Mouse (Mus musculus): ENCODE data around the gene Gabrq. TPM values are rescaled to one million over a fixed set of nuclear protein-coding genes. Genes with fewer than 3 reads are reported as not detected.
A peak's percentile ranks its signal among the peaks of the same experiment; 100 is the strongest.

Gene Gabrq
- total RNA-seq (2014; fragmentation: Nextera tagmentation) (not detected in 2 replicates), total RNA-seq (2017) (not detected in 2 replicates)

GRCm38 (mm10) chrX:72824776-72825588 is at the start of gene Gabrq:
Gene Gabrq, plus strand, starts transcription at chrX:72825178.
- peak; percentile 56 for ATAC-seq (replicated peaks; ENCODE audit: poor library complexity, severe bottlenecking)

GRCm38 (mm10) chrX:72788773-72789557 is 36.0 kb upstream of the Gabrq start:
- no peak for ATAC-seq (replicated peaks; ENCODE audit: poor library complexity, severe bottlenecking)

- no peak for ATAC-seq (replicated peaks; ENCODE audit: poor library complexity, severe bottlenecking)
Observed at GRCm38 (mm10) chrX:72789558-72789871, 35.5 kb upstream of the Gabrq start.

- peak; percentile 53 for ATAC-seq (replicated peaks; ENCODE audit: poor library complexity, severe bottlenecking)
Observed at GRCm38 (mm10) chrX:72819594-72819993, 5.4 kb upstream of the Gabrq start.

GRCm38 (mm10) chrX:72823310-72823709 is 1.7 kb upstream of the Gabrq start:
- no peak for ATAC-seq (replicated peaks; ENCODE audit: poor library complexity, severe bottlenecking)

- ATAC-seq (replicated peaks; ENCODE audit: poor library complexity, severe bottlenecking): no peak
Observed at GRCm38 (mm10) chrX:72825589-72825905, 569 bp downstream of the Gabrq start.

Other genes starting within 250 kb of the Gabrq start
- not detected in 2 replicates for gene Gabra3, start 168.3 kb upstream of the Gabrq start, total RNA-seq (2014; fragmentation: Nextera tagmentation)
- gene Gabra3, start 168.3 kb upstream of the Gabrq start, total RNA-seq (2017): not detected in 2 replicates
- gene Cetn2, start 93.2 kb downstream of the Gabrq start, total RNA-seq (2014; fragmentation: Nextera tagmentation): 52.3 and 71.4 TPM in 2 replicates
- 93.3 and 127 TPM in 2 replicates for gene Cetn2, start 93.2 kb downstream of the Gabrq start, total RNA-seq (2017)
- 12.4 and 20.2 TPM in 2 replicates for gene Nsdhl, start 93.4 kb downstream of the Gabrq start, total RNA-seq (2014; fragmentation: Nextera tagmentation)
- 15.2 and 17.9 TPM in 2 replicates for gene Nsdhl, start 93.4 kb downstream of the Gabrq start, total RNA-seq (2017)
- gene Zfp185, start 162.2 kb downstream of the Gabrq start, total RNA-seq (2014; fragmentation: Nextera tagmentation): not detected in 2 replicates
- not detected in 2 replicates for gene Zfp185, start 162.2 kb downstream of the Gabrq start, total RNA-seq (2017)
- not detected in 2 replicates for gene Pnma5, start 211.9 kb downstream of the Gabrq start, total RNA-seq (2014; fragmentation: Nextera tagmentation)
- not detected in 2 replicates for gene Pnma5, start 211.9 kb downstream of the Gabrq start, total RNA-seq (2017)
- not detected in 2 replicates for gene Pnma3, start 239.6 kb downstream of the Gabrq start, total RNA-seq (2014; fragmentation: Nextera tagmentation)
- gene Pnma3, start 239.6 kb downstream of the Gabrq start, total RNA-seq (2017): not detected in 2 replicates

Data from granulocyte monocyte progenitor cell, adult 5-6 weeks (primary cell).